Mouse (Mus musculus): ENCODE data around the gene Hbp1.

Hbp1 gene

GRCm38 (mm10) chr12:31905696-31906551 is 44.4 kb downstream of the Hbp1 start:
- DNase-seq = no peak

- DNase-seq = no peak
Measured at GRCm38 (mm10) chr12:31900391-31900914, 49.9 kb downstream of the Hbp1 start.

GRCm38 (mm10) chr12:31897456-31897855 is 52.9 kb downstream of the Hbp1 start:
- DNase-seq = no peak

- no peak for DNase-seq
Measured at GRCm38 (mm10) chr12:31896986-31897385, 53.3 kb downstream of the Hbp1 start.

GRCm38 (mm10) chr12:31896295-31896694 is 54.0 kb downstream of the Hbp1 start:
- no peak for DNase-seq

GRCm38 (mm10) chr12:31895888-31896287 is 54.4 kb downstream of the Hbp1 start:
- no peak for DNase-seq

- DNase-seq = no peak
Measured at GRCm38 (mm10) chr12:31895095-31895734, 55.1 kb downstream of the Hbp1 start.

- DNase-seq = no peak
Measured at GRCm38 (mm10) chr12:31892771-31893170, 57.6 kb downstream of the Hbp1 start.

- no peak for DNase-seq
Measured at GRCm38 (mm10) chr12:31892079-31892478, 58.3 kb downstream of the Hbp1 start.

- no peak for DNase-seq
Measured at GRCm38 (mm10) chr12:31890685-31891084, 59.6 kb downstream of the Hbp1 start.

GRCm38 (mm10) chr12:31885844-31886606 is 64.3 kb downstream of the Hbp1 start:
- no peak for DNase-seq

- no peak for DNase-seq
Measured at GRCm38 (mm10) chr12:31885084-31885483, 65.3 kb downstream of the Hbp1 start.

- no peak for DNase-seq
Measured at GRCm38 (mm10) chr12:31884365-31884764, 66.0 kb downstream of the Hbp1 start.

- no peak for DNase-seq
Measured at GRCm38 (mm10) chr12:31882736-31883135, 67.6 kb downstream of the Hbp1 start.

- no peak for DNase-seq
Measured at GRCm38 (mm10) chr12:31876775-31877174, 73.6 kb downstream of the Hbp1 start.

Measured in kidney, postnatal 14 days (tissue).